Mouse (Mus musculus): Measurements from ENCODE around the gene Emp2. TPM values are rescaled to one million over a fixed set of nuclear protein-coding genes. Genes with fewer than 3 reads are reported as not detected.

The Emp2 gene
- total RNA-seq, 2 experiments from 2014 or later = 38.4 to 44.1 TPM

- intact Hi-C loops (cut with DNase I) = loop anchor here (5.0 kb wide), 1 partner anchor 40 kb away; no protein-coding TSS in a partner anchor
- DNase-seq (ENCODE audit: low spot score) = no peak
Measured at GRCm38 (mm10) chr16:10327563-10328333, 14.0 kb upstream of the Emp2 start.

GRCm38 (mm10) chr16:10319914-10320569 lies 6.3 kb upstream of the Emp2 start:
- intact Hi-C loops (cut with DNase I) = no loop called here
- DNase-seq (ENCODE audit: low spot score) = no peak

GRCm38 (mm10) chr16:10317197-10317544 lies 3.4 kb upstream of the Emp2 start:
- no peak for DNase-seq (ENCODE audit: low spot score)
- intact Hi-C loops (cut with DNase I) = no loop called here

- intact Hi-C loops (cut with DNase I) = no loop called here
- no peak for DNase-seq (ENCODE audit: low spot score)
Measured at GRCm38 (mm10) chr16:10316493-10317196, 2.9 kb upstream of the Emp2 start.

GRCm38 (mm10) chr16:10313226-10313625 lies 542 bp downstream of the Emp2 start:
- DNase-seq (ENCODE audit: low spot score) = no peak
- intact Hi-C loops (cut with DNase I) = no loop called here

GRCm38 (mm10) chr16:10311989-10312388 lies 1.8 kb downstream of the Emp2 start:
- no peak for DNase-seq (ENCODE audit: low spot score)
- intact Hi-C loops (cut with DNase I) = loop anchor here (2.0 kb wide), 1 partner anchor 35 kb away; no protein-coding TSS in a partner anchor

GRCm38 (mm10) chr16:10311086-10311485 lies 2.7 kb downstream of the Emp2 start:
- no peak for DNase-seq (ENCODE audit: low spot score)
- intact Hi-C loops (cut with DNase I) = loop anchor here (2.0 kb wide), 1 partner anchor 36 kb away; no protein-coding TSS in a partner anchor

- intact Hi-C loops (cut with DNase I) = loop anchor here (2.0 kb wide), 1 partner anchor 36 kb away; no protein-coding TSS in a partner anchor
- no peak for DNase-seq (ENCODE audit: low spot score)
Measured at GRCm38 (mm10) chr16:10310507-10310906, 3.3 kb downstream of the Emp2 start.

- intact Hi-C loops (cut with DNase I) = no loop called here
- no peak for DNase-seq (ENCODE audit: low spot score)
Measured at GRCm38 (mm10) chr16:10307351-10307750, 6.4 kb downstream of the Emp2 start.

- no peak for DNase-seq (ENCODE audit: low spot score)
- intact Hi-C loops (cut with DNase I) = no loop called here
Measured at GRCm38 (mm10) chr16:10306101-10306500, 7.7 kb downstream of the Emp2 start.

- DNase-seq (ENCODE audit: low spot score) = no peak
- intact Hi-C loops (cut with DNase I) = no loop called here
Measured at GRCm38 (mm10) chr16:10301337-10301736, 12.4 kb downstream of the Emp2 start.

- no peak for DNase-seq (ENCODE audit: low spot score)
- intact Hi-C loops (cut with DNase I) = no loop called here
Measured at GRCm38 (mm10) chr16:10300231-10301186, 13.3 kb downstream of the Emp2 start.

GRCm38 (mm10) chr16:10299637-10300036 lies 14.1 kb downstream of the Emp2 start:
- DNase-seq (ENCODE audit: low spot score) = no peak
- intact Hi-C loops (cut with DNase I) = no loop called here

- no peak for DNase-seq (ENCODE audit: low spot score)
- intact Hi-C loops (cut with DNase I) = no loop called here
Measured at GRCm38 (mm10) chr16:10297696-10298644, 15.8 kb downstream of the Emp2 start.

GRCm38 (mm10) chr16:10288115-10288514 lies 25.7 kb downstream of the Emp2 start:
- no peak for DNase-seq (ENCODE audit: low spot score)
- intact Hi-C loops (cut with DNase I) = loop anchor here (5.0 kb wide), 1 partner anchor 39 kb away; no protein-coding TSS in a partner anchor

GRCm38 (mm10) chr16:10286513-10287268 lies 27.1 kb downstream of the Emp2 start:
- no peak for DNase-seq (ENCODE audit: low spot score)
- intact Hi-C loops (cut with DNase I) = loop anchor here (5.0 kb wide), 1 partner anchor 41 kb away; no protein-coding TSS in a partner anchor

GRCm38 (mm10) chr16:10281890-10282289 lies 31.9 kb downstream of the Emp2 start:
- no peak for DNase-seq (ENCODE audit: low spot score)
- intact Hi-C loops (cut with DNase I) = loop anchor here (5.0 kb wide), 1 partner anchor 115 kb away; the partner anchor contains the start of gene Tekt5

Data from heart, postnatal 25 days (tissue).